8 mouse cellular contexts compared by ENCODE assay signal in the genomic region with DNA sequence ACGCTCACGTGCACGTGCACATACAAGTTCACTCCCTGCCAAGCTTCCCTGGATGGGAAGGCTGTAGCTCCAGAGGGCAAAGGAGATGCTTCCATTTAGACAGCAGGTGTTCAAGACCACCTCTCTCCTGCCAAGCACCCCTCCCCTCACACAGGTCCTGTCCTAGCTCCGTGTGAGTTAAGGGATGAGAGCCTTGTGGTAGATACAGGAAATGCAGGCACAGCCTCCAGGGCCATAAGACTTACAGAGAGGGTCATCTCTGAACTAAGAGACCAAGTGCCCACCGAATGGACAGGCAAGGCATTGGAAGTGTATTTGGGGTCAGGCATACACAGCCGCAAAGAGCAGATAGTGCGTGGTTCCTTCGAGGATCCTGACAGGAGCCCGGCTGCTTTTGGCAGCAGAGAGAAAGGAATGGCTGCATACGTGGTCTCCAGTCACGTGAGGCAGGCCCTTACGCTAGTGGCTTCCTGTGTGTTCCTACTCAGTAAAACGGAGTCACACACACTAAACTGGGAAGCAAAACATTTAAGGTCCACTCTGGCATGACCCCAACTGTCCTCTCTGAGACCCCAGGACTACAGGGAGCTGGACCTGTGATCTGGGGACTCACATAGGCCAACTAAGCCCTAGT. TPM values are rescaled to one million over a fixed set of nuclear protein-coding genes. Genes with fewer than 3 reads are reported as not detected.
DNase-seq lines count a peak whose midpoint lies in the region; ATAC-seq and TF ChIP-seq lines count a peak whose summit lies in the region.
"Had no signal": no experiment of that assay in that cellular context is flagged by ENCODE, and none has a peak within 500 bp of the region (broad histone marks: within the 10 kb centered on the region; RNA-seq: fewer than 3 reads in every experiment).

No protein-coding gene starts in this region.

- no peaks in the 10 kb centered on the region for H3K36me3 ChIP-seq in megakaryocyte, embryonic 14.5 days (replicated peaks; ENCODE audit: low read length)
- H3K36me3 ChIP-seq in forebrain, embryonic 13.5 days (ENCODE audit: poor library complexity, severe bottlenecking), result no peaks in the 10 kb centered on the region
- no peaks in the 10 kb centered on the region for H3K36me3 ChIP-seq in limb, embryonic 15.5 days
- H3K36me3 ChIP-seq in stomach, postnatal 0 days (ENCODE audit: control insufficient read depth, insufficient read depth, low read length), result no peaks in the 10 kb centered on the region

- peak overlapping the region; percentile 89 for H3K4me3 ChIP-seq in megakaryocyte, embryonic 14.5 days (replicated peaks)
- 0 out of 2 replicates have a peak overlapping the region, but pooled peaks have one; percentile 22 for H3K4me3 ChIP-seq in forebrain, embryonic 13.5 days
- H3K4me3 ChIP-seq in limb, embryonic 15.5 days, result no peak overlapping the region
- no peak overlapping the region for H3K4me3 ChIP-seq in stomach, postnatal 0 days (ENCODE audit: low read depth, low read length)

- H3K9me3 ChIP-seq in megakaryocyte, embryonic 14.5 days, result no peaks in the 10 kb centered on the region
- no peaks in the 10 kb centered on the region for H3K9me3 ChIP-seq in forebrain, embryonic 13.5 days (replicated peaks)
- H3K9me3 ChIP-seq in limb, embryonic 15.5 days, result no peaks in the 10 kb centered on the region
- no peaks in the 10 kb centered on the region for H3K9me3 ChIP-seq in stomach, postnatal 0 days (ENCODE audit: control insufficient read depth, low read length)

- ATAC-seq in megakaryocyte, adult 5-6 weeks (ENCODE audit: poor library complexity, severe bottlenecking), result no peak
- ATAC-seq in forebrain, embryonic 13.5 days, result no peak
- no peak for ATAC-seq in limb, embryonic 15.5 days (ENCODE audit: insufficient number of reproducible peaks, low FRiP score, low TSS enrichment, low read depth)
- no peak for ATAC-seq in stomach, postnatal 0 days (ENCODE audit: low FRiP score, low TSS enrichment)

- H3K4me2 ChIP-seq in forebrain, embryonic 13.5 days, result peak overlapping the region; percentile 54
- H3K4me2 ChIP-seq in limb, embryonic 15.5 days, result peak overlapping the region; percentile 55
- H3K4me2 ChIP-seq in stomach, postnatal 0 days (replicated peaks; ENCODE audit: low read depth), result no peak overlapping the region

- DNase-seq in stomach, postnatal 0 days (ENCODE audit: low spot score), result no peak
- DNase-seq in gastrocnemius, postnatal 4 days (ENCODE audit: low spot score in 2 of 2), result no peak
- DNase-seq in layer of hippocampus, adult 18-20 months (ENCODE audit: low spot score in 2 of 2), result no peak

- peak; percentile 40 for TF ChIP-seq CTCF in stomach, postnatal 0 days (IDR thresholded peaks at IDR 0.05; ENCODE audit: low read depth)

- H3K9ac ChIP-seq in forebrain, embryonic 13.5 days, result no peak overlapping the region
- H3K9ac ChIP-seq in limb, embryonic 15.5 days, result no peak overlapping the region
- no peak overlapping the region for H3K9ac ChIP-seq in stomach, postnatal 0 days (ENCODE audit: low read length)

- peaks cover 11% of the 10 kb centered on the region for H3K27me3 ChIP-seq in megakaryocyte, embryonic 14.5 days (replicated peaks)
- H3K27me3 ChIP-seq in forebrain, embryonic 13.5 days, result no peaks in the 10 kb centered on the region
- H3K27me3 ChIP-seq in limb, embryonic 15.5 days, result no peaks in the 10 kb centered on the region; the same call in 1 of the 2 replicates
- H3K27me3 ChIP-seq in stomach, postnatal 0 days (ENCODE audit: control insufficient read depth, insufficient read depth, low read length), result no peaks in the 10 kb centered on the region

- WGBS in forebrain, embryonic 13.5 days, result 83% methylated on average over 13 of the region's 13 CpGs
- 77% methylated on average over 13 of the region's 13 CpGs for WGBS in limb, embryonic 15.5 days
- 74% methylated on average over 13 of the region's 13 CpGs for WGBS in stomach, postnatal 0 days

- H3K4me1 ChIP-seq in megakaryocyte, embryonic 14.5 days, result peaks cover 41% of the 10 kb centered on the region
- H3K4me1 ChIP-seq in forebrain, embryonic 13.5 days, result 0 out of 2 replicates have a peak, but pooled peaks cover 4% of the 10 kb centered on the region
- H3K4me1 ChIP-seq in limb, embryonic 15.5 days, result peaks cover 19% of the 10 kb centered on the region
- H3K4me1 ChIP-seq in stomach, postnatal 0 days (replicated peaks; ENCODE audit: control insufficient read depth, insufficient read depth), result no peaks in the 10 kb centered on the region

- no peak for TF ChIP-seq EP300 in stomach, postnatal 0 days (optimal IDR thresholded peaks at IDR 0.05)

- H3K27ac ChIP-seq in forebrain, embryonic 13.5 days, result peak overlapping the region; percentile 55
- H3K27ac ChIP-seq in limb, embryonic 15.5 days, result peak overlapping the region; percentile 81
- peak overlapping the region; percentile 89 for H3K27ac ChIP-seq in stomach, postnatal 0 days (replicated peaks)

RNA-seq across cellular contexts. Expression of a gene that starts 20.9 kb away (rescaled TPM):
- not detected in 2 replicates for polyA plus RNA-seq in megakaryocyte, embryonic 14.5 days (2012; ENCODE audit: insufficient read depth, low replicate concordance)
- total RNA-seq in megakaryocyte, adult 5-6 weeks (2015), result not detected in 2 replicates
- not detected in 2 replicates for total RNA-seq in megakaryocyte, adult 5-6 weeks (2017)
- polyA plus RNA-seq in forebrain, embryonic 13.5 days (2015; fragmentation: Nextera tagmentation; extraction: Ambion mirVana), result 1.7 and 2.6 TPM in 2 replicates
- 70.8 and 75.5 TPM in 2 replicates for polyA plus RNA-seq in limb, embryonic 15.5 days (2015; fragmentation: Nextera tagmentation; extraction: Ambion mirVana)
- 1,902 and 1,960 TPM in 2 replicates for polyA plus RNA-seq in stomach, postnatal 0 days (2015; fragmentation: Nextera tagmentation; extraction: Ambion mirVana)
- 1 to 10 TPM; 4.0 to 4.7 TPM for total RNA-seq in gastrocnemius, postnatal 4 days (2021)
- not detected for total RNA-seq in layer of hippocampus, adult 18-20 months (2021)
- total RNA-seq: neutrophil, adult 5-6 weeks had no signal

RNA-seq across cellular contexts. Expression of a gene that starts 29.3 kb away (rescaled TPM):
- polyA plus RNA-seq in megakaryocyte, embryonic 14.5 days (2012; ENCODE audit: insufficient read depth, low replicate concordance), result not detected in 2 replicates
- total RNA-seq in megakaryocyte, adult 5-6 weeks (2015), result not detected in 2 replicates
- not detected in 2 replicates for total RNA-seq in megakaryocyte, adult 5-6 weeks (2017)
- polyA plus RNA-seq in forebrain, embryonic 13.5 days (2015; fragmentation: Nextera tagmentation; extraction: Ambion mirVana), result not detected in 2 replicates
- polyA plus RNA-seq in limb, embryonic 15.5 days (2015; fragmentation: Nextera tagmentation; extraction: Ambion mirVana), result 13.3 and 15.6 TPM in 2 replicates
- polyA plus RNA-seq in stomach, postnatal 0 days (2015; fragmentation: Nextera tagmentation; extraction: Ambion mirVana), result 49.3 and 73.4 TPM in 2 replicates
- not detected for total RNA-seq in gastrocnemius, postnatal 4 days (2021)
- not detected for total RNA-seq in layer of hippocampus, adult 18-20 months (2021)
- total RNA-seq: neutrophil, adult 5-6 weeks had no signal

RNA-seq across cellular contexts. Expression of a gene that starts 43.3 kb away (rescaled TPM):
- polyA plus RNA-seq in megakaryocyte, embryonic 14.5 days (2012; ENCODE audit: insufficient read depth, low replicate concordance), result not detected in 2 replicates
- total RNA-seq in megakaryocyte, adult 5-6 weeks (2015), result not detected in 2 replicates
- not detected in 2 replicates for total RNA-seq in megakaryocyte, adult 5-6 weeks (2017)
- polyA plus RNA-seq in forebrain, embryonic 13.5 days (2015; fragmentation: Nextera tagmentation; extraction: Ambion mirVana), result 0.10 and 0.33 TPM in 2 replicates
- 1.2 and 1.3 TPM in 2 replicates for polyA plus RNA-seq in limb, embryonic 15.5 days (2015; fragmentation: Nextera tagmentation; extraction: Ambion mirVana)
- polyA plus RNA-seq in stomach, postnatal 0 days (2015; fragmentation: Nextera tagmentation; extraction: Ambion mirVana), result 12.2 and 14.3 TPM in 2 replicates
- under 1 TPM; 0.44 to 0.47 TPM for total RNA-seq in gastrocnemius, postnatal 4 days (2021)
- total RNA-seq in layer of hippocampus, adult 18-20 months (2021), result under 1 TPM; 0.20 to 0.45 TPM
- total RNA-seq: neutrophil, adult 5-6 weeks had no signal

RNA-seq across cellular contexts. Expression of a gene that starts 44.5 kb away (rescaled TPM):
- polyA plus RNA-seq in megakaryocyte, embryonic 14.5 days (2012; ENCODE audit: insufficient read depth, low replicate concordance), result 0.06 TPM in 1 of 2 replicates, not detected in the other
- total RNA-seq in megakaryocyte, adult 5-6 weeks (2015), result 0.22 and 0.23 TPM in 2 replicates
- 0.89 and 1.7 TPM in 2 replicates for total RNA-seq in megakaryocyte, adult 5-6 weeks (2017)
- 2.4 and 6.3 TPM in 2 replicates for polyA plus RNA-seq in forebrain, embryonic 13.5 days (2015; fragmentation: Nextera tagmentation; extraction: Ambion mirVana)
- 39.0 and 44.4 TPM in 2 replicates for polyA plus RNA-seq in limb, embryonic 15.5 days (2015; fragmentation: Nextera tagmentation; extraction: Ambion mirVana)
- polyA plus RNA-seq in stomach, postnatal 0 days (2015; fragmentation: Nextera tagmentation; extraction: Ambion mirVana), result 715 and 753 TPM in 2 replicates
- total RNA-seq in gastrocnemius, postnatal 4 days (2021), result 1 to 10 TPM; 2.3 to 5.8 TPM
- total RNA-seq in layer of hippocampus, adult 18-20 months (2021), result under 1 TPM; 0.23 to 0.64 TPM

RNA-seq across cellular contexts. Expression of a gene that starts 58.9 kb away (rescaled TPM):
- polyA plus RNA-seq in megakaryocyte, embryonic 14.5 days (2012; ENCODE audit: insufficient read depth, low replicate concordance), result not detected in 2 replicates
- total RNA-seq in megakaryocyte, adult 5-6 weeks (2015), result not detected in 2 replicates
- not detected in 2 replicates for total RNA-seq in megakaryocyte, adult 5-6 weeks (2017)
- polyA plus RNA-seq in forebrain, embryonic 13.5 days (2015; fragmentation: Nextera tagmentation; extraction: Ambion mirVana), result not detected in 2 replicates
- polyA plus RNA-seq in limb, embryonic 15.5 days (2015; fragmentation: Nextera tagmentation; extraction: Ambion mirVana), result 557 and 616 TPM in 2 replicates
- 4,471 and 4,814 TPM in 2 replicates for polyA plus RNA-seq in stomach, postnatal 0 days (2015; fragmentation: Nextera tagmentation; extraction: Ambion mirVana)
- total RNA-seq in gastrocnemius, postnatal 4 days (2021), result under 1 TPM; 0.44 to 0.67 TPM
- not detected for total RNA-seq in layer of hippocampus, adult 18-20 months (2021)

Comparison
In these comparisons a context has a peak if more than half of its experiments do, and no peak if none do; other contexts are left out.
1. H3K4me3 ChIP-seq: peak in megakaryocyte, embryonic 14.5 days (single experiment) and forebrain, embryonic 13.5 days (single experiment); none in limb, embryonic 15.5 days (single experiment) and stomach, postnatal 0 days (single experiment).
2. RNA of a gene that starts 20.9 kb away (polyA plus RNA-seq): 1,902 to 1,960 TPM in stomach, postnatal 0 days and 70.8 to 75.5 TPM in limb, embryonic 15.5 days; 1.7 to 2.6 TPM in forebrain, embryonic 13.5 days and not detected in megakaryocyte, embryonic 14.5 days; every median in the first group is over 10 times any median in the second.
3. RNA of a gene that starts 29.3 kb away (polyA plus RNA-seq): 49.3 to 73.4 TPM in stomach, postnatal 0 days and 13.3 to 15.6 TPM in limb, embryonic 15.5 days; not detected in megakaryocyte, embryonic 14.5 days and not detected in forebrain, embryonic 13.5 days; every median in the first group is over 10 times any median in the second.
4. Peak in every context shown above with its lines, with median percentiles within 50 percentile points of each other: H3K27ac ChIP-seq.